Mouse (Mus musculus) left cerebral cortex, postnatal 4 days (tissue): ENCODE results near the gene Map3k20. TPM values are rescaled to one million over a fixed set of nuclear protein-coding genes. Genes with fewer than 3 reads are reported as not detected.

Experiments
- DNase-seq: peaks from one replicate; pipeline ENCODE4 v3.0.0-alpha.2; 2022
- intact Hi-C: fragments of 180-260 bp; cut with DNase I; formaldehyde crosslinking; loops from one replicate; pipeline ENCODE4 v1.15.1; 2025
- total RNA-seq, 2 experiments: library from RNA; stranded (reverse); gene quantifications; 2 replicates each; pipeline ENCODE4 v1.2.3; 2021

Map3k20 gene
- 10 to 100 TPM; 10.8 to 11.7 TPM for total RNA-seq

- intact Hi-C loops = no loop called here
- DNase-seq = peak; percentile 73
Measured at GRCm38 (mm10) chr2:72285256-72285887, at the start of gene Map3k20. Map3k20 (plus strand) TSS chr2:72285637.

GRCm38 (mm10) chr2:72238421-72238820 lies 47.0 kb upstream of the Map3k20 start:
- intact Hi-C loops = loop anchor here (5.0 kb wide), 1 partner anchor 1039 kb away; no protein-coding TSS in a partner anchor

GRCm38 (mm10) chr2:72238925-72239324 lies 46.5 kb upstream of the Map3k20 start:
- intact Hi-C loops = loop anchor here (5.0 kb wide), 1 partner anchor 1038 kb away; no protein-coding TSS in a partner anchor
- DNase-seq = no peak

More at GRCm38 (mm10) chr2:72238421-72238820, 47.0 kb upstream of the Map3k20 start:
- DNase-seq = no peak

GRCm38 (mm10) chr2:72239456-72239855 lies 46.0 kb upstream of the Map3k20 start:
- intact Hi-C loops = loop anchor here (5.0 kb wide), 1 partner anchor 1038 kb away; no protein-coding TSS in a partner anchor
- no peak for DNase-seq

- intact Hi-C loops = loop anchor here (5.0 kb wide), 1 partner anchor 1037 kb away; no protein-coding TSS in a partner anchor
Measured at GRCm38 (mm10) chr2:72239993-72240392, 45.4 kb upstream of the Map3k20 start.

GRCm38 (mm10) chr2:72240691-72241090 lies 44.7 kb upstream of the Map3k20 start:
- DNase-seq = no peak
- intact Hi-C loops = no loop called here

More at GRCm38 (mm10) chr2:72239993-72240392, 45.4 kb upstream of the Map3k20 start:
- no peak for DNase-seq

- DNase-seq = no peak
- intact Hi-C loops = no loop called here
Measured at GRCm38 (mm10) chr2:72241714-72242472, 43.5 kb upstream of the Map3k20 start.

- intact Hi-C loops = no loop called here
- DNase-seq = no peak
Measured at GRCm38 (mm10) chr2:72242910-72243675, 42.3 kb upstream of the Map3k20 start.

GRCm38 (mm10) chr2:72245631-72246030 lies 39.8 kb upstream of the Map3k20 start:
- intact Hi-C loops = no loop called here
- DNase-seq = no peak

- DNase-seq = no peak
- intact Hi-C loops = no loop called here
Measured at GRCm38 (mm10) chr2:72246376-72246775, 39.1 kb upstream of the Map3k20 start.

- no peak for DNase-seq
- intact Hi-C loops = no loop called here
Measured at GRCm38 (mm10) chr2:72247819-72248218, 37.6 kb upstream of the Map3k20 start.

- intact Hi-C loops = no loop called here
- DNase-seq = no peak
Measured at GRCm38 (mm10) chr2:72252510-72253505, 32.6 kb upstream of the Map3k20 start.

- DNase-seq = no peak
- intact Hi-C loops = no loop called here
Measured at GRCm38 (mm10) chr2:72253882-72254281, 31.6 kb upstream of the Map3k20 start.

GRCm38 (mm10) chr2:72254813-72255582 lies 30.4 kb upstream of the Map3k20 start:
- intact Hi-C loops = no loop called here
- no peak for DNase-seq

GRCm38 (mm10) chr2:72260704-72261103 lies 24.7 kb upstream of the Map3k20 start:
- DNase-seq = no peak
- intact Hi-C loops = no loop called here

GRCm38 (mm10) chr2:72262814-72263480 lies 22.5 kb upstream of the Map3k20 start:
- intact Hi-C loops = no loop called here
- DNase-seq = no peak

GRCm38 (mm10) chr2:72267390-72267789 lies 18.0 kb upstream of the Map3k20 start:
- intact Hi-C loops = no loop called here

GRCm38 (mm10) chr2:72269651-72270341 lies 15.6 kb upstream of the Map3k20 start:
- DNase-seq = no peak
- intact Hi-C loops = no loop called here

More at GRCm38 (mm10) chr2:72267390-72267789, 18.0 kb upstream of the Map3k20 start:
- DNase-seq = no peak
